Mouse (Mus musculus) hindbrain, embryonic 10.5 days (tissue): ENCODE measurements at regions not wholly inside any gene's neighbourhood (a gene's known extent, or its start where the extent isn't known, plus 50 kb on each side); places are given as distances from the start of the nearest gene placed in this dataset.

ENCODE experiments used
- DNase-seq: peaks from one replicate; pipeline ENCODE4 v3.0.0-alpha.2; 2017; ENCODE audit warnings: low spot score
- H3K27ac ChIP-seq: fragments of 300-500 bp; sonication (generic); 2 replicates; pipeline ENCODE4 v1.5.1; 2016; ENCODE audit warnings: mild to moderate bottlenecking, moderate library complexity
- H3K27me3 ChIP-seq: fragments of 300-500 bp; sonication (generic); 2 replicates; pipeline ENCODE4 v1.6.1; 2016; ENCODE audit warnings: mild to moderate bottlenecking; ENCODE audit not compliant: poor library complexity, insufficient read depth, severe bottlenecking
- H3K36me3 ChIP-seq: fragments of 300-500 bp; sonication (generic); 2 replicates; pipeline ENCODE4 v1.6.1; 2016; ENCODE audit warnings: mild to moderate bottlenecking, moderate library complexity
- H3K4me1 ChIP-seq: fragments of 300-500 bp; sonication (generic); replicated peaks from 2 replicates; pipeline ENCODE4 v1.6.1; 2016; ENCODE audit warnings: mild to moderate bottlenecking
- H3K4me3 ChIP-seq: fragments of 300-500 bp; sonication (generic); 2 replicates; pipeline ENCODE4 v1.5.1; 2016; ENCODE audit warnings: mild to moderate bottlenecking, moderate library complexity
- H3K9me3 ChIP-seq: fragments of 300-500 bp; sonication (generic); 2 replicates; pipeline ENCODE4 v1.6.1; 2016; ENCODE audit warnings: mild to moderate bottlenecking, moderate library complexity
- WGBS: fragments of 180-500 bp; shearing (Covaris S2); methylation state at CpG from one replicate; pipeline ENCODE4 v1.1.7; 2016; 5-methylcytosine and 5-hydroxymethylcytosine counted together

DNA sequence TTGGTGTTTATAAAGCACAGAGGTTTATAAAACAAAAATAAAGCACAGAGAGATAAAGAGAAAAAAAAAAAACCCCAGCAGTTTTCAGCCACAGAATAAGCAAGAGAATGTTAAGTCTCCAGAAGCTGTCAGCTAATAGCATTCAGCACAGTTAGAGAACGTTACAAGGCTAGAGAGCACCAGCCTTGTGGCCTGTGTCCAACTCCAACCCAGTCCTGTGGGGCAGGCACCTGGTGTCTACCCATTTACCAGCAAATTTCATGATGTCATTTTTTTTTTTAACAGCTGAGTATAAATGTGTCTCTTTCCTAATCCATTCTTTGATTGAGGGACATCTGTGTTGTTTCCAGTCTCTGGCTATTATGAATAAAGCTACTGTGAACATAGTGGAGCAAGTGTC, 686.7 kb upstream of the 4930444P10Rik start:
- no peaks in the 10 kb centered on the region for H3K4me1 ChIP-seq
- no peaks in the 10 kb centered on the region for H3K27me3 ChIP-seq
- no peaks in the 10 kb centered on the region for H3K36me3 ChIP-seq
- H3K4me3 ChIP-seq: no peak overlapping the region
- H3K9me3 ChIP-seq: no peaks in the 10 kb centered on the region
- H3K27ac ChIP-seq: no peak overlapping the region
- DNase-seq: no peak
- WGBS: 71% methylated on average over 1 of the region's 1 CpGs

DNA sequence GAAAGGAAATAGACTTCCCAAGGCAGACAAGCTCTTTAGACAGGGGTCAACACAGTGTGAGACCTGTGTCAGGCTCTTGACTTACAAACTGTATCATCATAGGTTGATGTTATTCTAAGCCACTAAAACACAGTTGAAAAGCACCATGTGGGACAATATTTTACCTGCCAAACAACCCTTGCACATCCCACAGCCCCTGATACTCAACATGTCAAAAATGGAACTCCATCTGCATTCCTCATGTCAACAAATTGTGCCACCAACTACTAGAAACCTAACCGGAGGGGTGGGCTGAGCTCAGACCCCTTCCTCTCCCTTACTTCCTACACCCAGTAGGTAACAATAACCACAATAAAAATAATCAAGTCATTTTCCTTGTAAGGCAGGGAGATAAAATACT, 667.8 kb upstream of the 4930444P10Rik start:
- Histone ChIP-seq H3K27me3 (no peaks in the 10 kb centered on the region), H3K4me1 (no peaks in the 10 kb centered on the region), H3K27ac (no peak overlapping the region), H3K4me3 (no peak overlapping the region), H3K9me3 (no peaks in the 10 kb centered on the region), H3K36me3 (no peaks in the 10 kb centered on the region)
- 93% methylated on average over 1 of the region's 1 CpGs for WGBS
- DNase-seq: no peak
